Mouse (Mus musculus) erythroblast, embryonic 14.5 days (primary cell): ENCODE results near the gene R3hdm2.

Experiments used
- GATA1 ChIP-seq: IDR thresholded peaks from 2 replicates; pipeline ENCODE4 v1.6.1; 2012; ENCODE audit warnings: low read length, inconsistent platforms, mixed read lengths
- TAL1 ChIP-seq: IDR thresholded peaks from 3 replicates; pipeline ENCODE4 v1.6.1; 2012; ENCODE audit warnings: low read length, inconsistent platforms, mixed read lengths

DNA sequence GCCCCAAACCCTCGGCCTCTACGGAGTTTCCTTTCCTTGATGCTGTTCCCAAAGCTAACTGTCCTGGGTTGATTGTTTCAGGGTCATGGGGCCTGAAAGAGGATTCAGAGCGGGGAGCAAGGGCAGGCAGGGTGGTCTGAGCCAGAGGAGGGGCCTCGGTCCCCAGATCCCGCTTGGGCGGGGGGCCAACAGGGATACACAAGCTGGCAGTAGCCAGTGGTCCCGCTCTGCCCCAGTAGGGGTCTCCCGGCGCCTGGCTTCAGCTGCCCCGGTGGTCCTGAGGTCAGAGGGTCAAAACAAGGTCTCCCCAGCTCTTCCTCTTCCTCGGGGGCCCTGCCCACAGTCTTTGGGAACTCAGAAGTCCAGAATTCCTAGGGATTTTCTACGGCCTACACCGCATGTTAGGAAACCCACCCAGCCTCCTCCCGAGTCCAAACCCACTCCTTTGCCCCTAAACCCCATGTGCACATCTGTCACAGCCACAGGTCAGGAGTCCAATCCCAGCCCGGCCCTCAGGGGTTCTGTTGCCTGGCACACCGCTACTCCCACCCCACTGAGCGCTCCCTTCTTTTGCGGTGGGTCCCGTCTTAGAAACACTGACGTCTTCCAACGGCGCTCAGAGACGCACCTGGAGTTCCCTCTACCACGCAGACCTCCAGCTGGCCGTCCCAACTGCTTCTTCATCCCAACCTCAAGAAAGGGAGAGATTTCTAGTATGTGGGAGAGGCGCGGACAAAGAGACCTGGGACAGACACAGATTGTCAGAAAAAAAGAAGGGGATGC, 39.4 kb upstream of the R3hdm2 start:
- TF ChIP-seq GATA1 (no peak), TAL1 (no peak)
